In the genomic region with DNA sequence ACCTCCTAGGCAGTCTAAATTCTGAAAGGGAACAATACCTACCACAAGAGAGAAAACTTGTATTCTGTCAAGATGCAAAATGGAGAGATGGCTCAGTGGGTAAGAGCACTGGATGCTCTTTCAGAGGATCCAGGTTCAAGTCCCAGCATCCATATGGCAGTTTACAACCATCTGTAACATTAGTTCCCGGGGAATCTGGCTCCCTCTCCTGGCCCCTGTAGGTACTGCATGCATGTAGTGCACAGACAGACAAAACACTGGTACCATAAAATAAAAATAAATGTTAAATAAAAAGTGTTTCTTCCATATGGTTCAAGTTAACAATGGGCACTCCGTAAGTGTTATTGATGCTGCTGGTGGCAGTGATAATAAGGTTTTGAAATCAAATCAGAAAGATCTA, we compare ENCODE assay signal across 9 mouse cellular contexts. TPM values are rescaled to one million over a fixed set of nuclear protein-coding genes. Genes with fewer than 3 reads are reported as not detected.
A peak's percentile ranks its signal among the peaks of the same experiment; 100 is the strongest.
DNase-seq lines count a peak whose midpoint lies in the region; ATAC-seq and TF ChIP-seq lines count a peak whose summit lies in the region.
"Had no signal": no experiment of that assay in that cellular context is flagged by ENCODE, and none has a peak within 500 bp of the region (broad histone marks: within the 10 kb centered on the region; RNA-seq: fewer than 3 reads in every experiment).

No protein-coding gene starts in this region.

- H3K27ac ChIP-seq in gastrocnemius, adult 2 months = no peak overlapping the region
- H3K27ac ChIP-seq in midbrain, postnatal 0 days (ENCODE audit: low read depth, low read length) = no peak overlapping the region
- H3K27ac ChIP-seq in midbrain, embryonic 13.5 days = no peak overlapping the region
- H3K27ac ChIP-seq in embryonic facial prominence, embryonic 10.5 days (replicated peaks) = no peak overlapping the region

- WGBS in midbrain, postnatal 0 days = 82% methylated on average over 2 of the region's 2 CpGs
- WGBS in midbrain, embryonic 13.5 days = 78% methylated on average over 2 of the region's 2 CpGs
- WGBS in embryonic facial prominence, embryonic 10.5 days = 81% methylated on average over 2 of the region's 2 CpGs

- peaks cover 3% of the 10 kb centered on the region; the same call in 1 of the 2 replicates for H3K4me1 ChIP-seq in midbrain, postnatal 0 days (ENCODE audit: insufficient read depth, low read length)
- peaks cover 24% of the 10 kb centered on the region for H3K4me1 ChIP-seq in midbrain, embryonic 13.5 days (replicated peaks)
- peaks cover 35% of the 10 kb centered on the region for H3K4me1 ChIP-seq in embryonic facial prominence, embryonic 10.5 days

- no peak overlapping the region for H3K4me2 ChIP-seq in midbrain, postnatal 0 days (ENCODE audit: low read depth, low read length, poor library complexity, severe bottlenecking)
- H3K4me2 ChIP-seq in midbrain, embryonic 13.5 days (replicated peaks) = no peak overlapping the region

- peak; percentile 34 for DNase-seq in gastrocnemius, adult 2 months
- no peak for DNase-seq in gastrocnemius, adult 8-10 months (ENCODE audit: low spot score in 2 of 2)
- no peak for DNase-seq in midbrain, postnatal 0 days (ENCODE audit: low spot score)
- peak; percentile 23 for DNase-seq in embryonic facial prominence, embryonic 10.5 days (ENCODE audit: low spot score)
- peak; percentile 45 for DNase-seq in thymus, postnatal 0 days (ENCODE audit: low spot score)
- DNase-seq in left cerebral cortex, adult 8-10 months (ENCODE audit: low spot score in 2 of 2) = no peak
- no peak for DNase-seq in layer of hippocampus, adult 18-20 months (ENCODE audit: low spot score in 2 of 2)
- DNase-seq: gastrocnemius, postnatal 25 days had no signal

- ATAC-seq in midbrain, postnatal 0 days (ENCODE audit: low FRiP score) = no peak
- ATAC-seq in midbrain, embryonic 13.5 days = no peak

- no peaks in the 10 kb centered on the region for H3K36me3 ChIP-seq in midbrain, postnatal 0 days (ENCODE audit: insufficient read depth, low read length)
- H3K36me3 ChIP-seq in midbrain, embryonic 13.5 days = no peaks in the 10 kb centered on the region
- peaks cover 5% of the 10 kb centered on the region; the same call in 1 of the 2 replicates for H3K36me3 ChIP-seq in embryonic facial prominence, embryonic 10.5 days (replicated peaks)

- intact Hi-C loops in gastrocnemius, adult 2 months (cut with DNase I) = no loop called here

- H3K4me3 ChIP-seq in gastrocnemius, adult 2 months = no peak overlapping the region
- no peak overlapping the region for H3K4me3 ChIP-seq in midbrain, postnatal 0 days (ENCODE audit: low read depth, low read length)
- H3K4me3 ChIP-seq in midbrain, embryonic 13.5 days (replicated peaks) = no peak overlapping the region
- H3K4me3 ChIP-seq in embryonic facial prominence, embryonic 10.5 days = no peak overlapping the region

- no peaks in the 10 kb centered on the region for H3K27me3 ChIP-seq in midbrain, postnatal 0 days (ENCODE audit: insufficient read depth, low read length)
- H3K27me3 ChIP-seq in midbrain, embryonic 13.5 days = no peaks in the 10 kb centered on the region; the same call in 1 of the 2 replicates
- peaks cover 15% of the 10 kb centered on the region for H3K27me3 ChIP-seq in embryonic facial prominence, embryonic 10.5 days (replicated peaks; ENCODE audit: low read depth, poor library complexity, severe bottlenecking)

- TF ChIP-seq CTCF in gastrocnemius, adult 2 months (IDR thresholded peaks at IDR 0.05) = peak; percentile 71
- TF ChIP-seq CTCF in midbrain, postnatal 0 days (IDR thresholded peaks at IDR 0.05) = peak; percentile 60

- no peak overlapping the region for H3K9ac ChIP-seq in midbrain, postnatal 0 days (replicated peaks; ENCODE audit: low read length, poor library complexity, severe bottlenecking)
- H3K9ac ChIP-seq in midbrain, embryonic 13.5 days (replicated peaks) = no peak overlapping the region

- H3K9me3 ChIP-seq in midbrain, postnatal 0 days (ENCODE audit: low read length) = no peaks in the 10 kb centered on the region
- peaks cover 6% of the 10 kb centered on the region; the same call in 1 of the 2 replicates for H3K9me3 ChIP-seq in midbrain, embryonic 13.5 days
- peaks cover 12% of the 10 kb centered on the region for H3K9me3 ChIP-seq in embryonic facial prominence, embryonic 10.5 days

RNA-seq across cellular contexts. Expression of gene Alox5ap, which starts 18.4 kb away (rescaled TPM):
- total RNA-seq in gastrocnemius, adult 2 months (2021) = 1 to 10 TPM; 4.1 to 5.1 TPM
- 1 to 10 TPM; 2.2 to 4.3 (median 2.8) TPM for total RNA-seq in gastrocnemius, adult 8-10 months (2022)
- total RNA-seq in midbrain, postnatal 0 days (2014; rRNA removed) = 2.5 and 8.5 TPM in 2 replicates
- polyA plus RNA-seq in midbrain, postnatal 0 days (2015; fragmentation: Nextera tagmentation; extraction: Ambion mirVana) = 10.5 and 10.6 TPM in 2 replicates
- polyA plus RNA-seq in midbrain, embryonic 13.5 days (2015; fragmentation: Nextera tagmentation; extraction: Ambion mirVana) = 8.6 and 9.1 TPM in 2 replicates
- 5.5 and 5.8 TPM in 2 replicates for polyA plus RNA-seq in embryonic facial prominence, embryonic 10.5 days (2016; fragmentation: Nextera tagmentation; extraction: Ambion mirVana)
- polyA plus RNA-seq in thymus, postnatal 0 days (2015; fragmentation: Nextera tagmentation; extraction: Ambion mirVana) = 29.7 and 29.8 TPM in 2 replicates
- 10 to 100 TPM in 3 of 4 experiments, 1 to 10 TPM in 1; 6.7 to 14.3 (median 11.2) TPM for total RNA-seq in left cerebral cortex, adult 8-10 months (2022)
- 10 to 100 TPM; 11.5 to 12.0 TPM for total RNA-seq in layer of hippocampus, adult 18-20 months (2021)

Comparison
In these comparisons a context has a peak if more than half of its experiments do, and no peak if none do; other contexts are left out.
1. DNase-seq: peak in gastrocnemius, adult 2 months (single experiment), embryonic facial prominence, embryonic 10.5 days (single experiment) and thymus, postnatal 0 days (single experiment); none in gastrocnemius, adult 8-10 months (0 of 2), midbrain, postnatal 0 days (single experiment), left cerebral cortex, adult 8-10 months (0 of 2) and layer of hippocampus, adult 18-20 months (0 of 2).